Mouse (Mus musculus): ENCODE data around the gene Slc48a1. TPM values are rescaled to one million over a fixed set of nuclear protein-coding genes. Genes with fewer than 3 reads are reported as not detected.

Slc48a1 gene
- polyA plus RNA-seq, 1 experiment from 2014 or later = 52.7 TPM

DNA sequence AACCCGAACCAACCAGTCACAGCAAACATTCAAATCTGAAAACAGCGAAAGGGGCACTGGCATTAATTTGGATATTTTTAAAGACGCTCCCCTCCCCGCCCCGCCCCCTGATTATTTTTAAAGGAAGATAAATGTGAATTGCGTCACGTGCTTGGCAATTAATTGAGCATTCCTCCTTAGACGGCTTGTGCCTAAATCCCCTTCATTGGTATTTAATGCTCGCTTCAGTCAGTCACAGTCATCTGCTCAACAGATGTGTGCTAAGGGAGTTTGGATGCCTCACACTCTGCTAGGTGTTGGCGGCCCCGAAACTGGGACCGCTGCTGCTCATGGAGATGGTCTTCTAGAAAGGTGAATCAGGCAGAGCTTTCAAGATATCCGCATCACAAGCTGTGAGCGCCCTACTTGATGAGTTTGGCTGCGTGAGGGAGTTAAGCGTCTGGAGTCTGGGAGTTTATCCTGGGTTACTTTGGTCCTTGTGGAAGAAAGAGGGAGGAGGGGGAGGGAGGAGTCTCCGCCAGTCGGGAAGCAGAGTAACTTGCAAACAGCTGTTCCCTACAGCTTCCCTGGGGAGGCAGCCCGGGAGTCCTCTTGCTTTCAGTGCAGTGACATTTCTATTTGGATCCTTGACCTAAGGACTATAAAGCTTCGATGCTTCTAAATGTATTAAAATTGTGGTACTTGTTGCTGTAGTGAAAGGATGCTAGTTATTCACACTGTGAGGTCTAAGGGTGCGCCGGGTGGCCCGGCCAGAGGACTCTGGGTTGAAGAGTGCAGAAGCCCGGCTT is 3.8 kb downstream of the Slc48a1 start:
- peak overlapping the region; percentile 15 for H3K4me3 ChIP-seq (replicated peaks)
- peak overlapping the region; percentile 42 for H3K4me2 ChIP-seq (replicated peaks)
- H3K9me3 ChIP-seq (replicated peaks) = no peaks in the 10 kb centered on the region
- WGBS = 5% methylated on average over 24 of the region's 24 CpGs
- no peaks in the 10 kb centered on the region for H3K27me3 ChIP-seq
- H3K27ac ChIP-seq (replicated peaks) = peak overlapping the region; percentile 85
- no peaks in the 10 kb centered on the region for H3K36me3 ChIP-seq
- peaks cover 66% of the 10 kb centered on the region for H3K4me1 ChIP-seq
- ATAC-seq (ENCODE audit: insufficient number of reproducible peaks, low FRiP score, low TSS enrichment, low read depth) = no peak; the same call in 1 of the 2 replicates
- no peak overlapping the region for H3K9ac ChIP-seq

GRCm38 (mm10) chr15:97782749-97783105 is 4.4 kb downstream of the Slc48a1 start:
- peak; percentile 5; the same call in 1 of the 2 replicates for ATAC-seq (ENCODE audit: insufficient number of reproducible peaks, low FRiP score, low TSS enrichment, low read depth)
- Histone ChIP-seq H3K4me1 (peaks cover 66% of the 10 kb centered on the region), H3K27ac (replicated peaks) (peak overlapping the region; percentile 85), H3K4me3 (replicated peaks) (peak overlapping the region; percentile 15), H3K4me2 (replicated peaks) (peak overlapping the region; percentile 42), H3K27me3 (no peaks in the 10 kb centered on the region), H3K9ac (no peak overlapping the region), H3K9me3 (replicated peaks) (no peaks in the 10 kb centered on the region), H3K36me3 (no peaks in the 10 kb centered on the region)
- WGBS = 11% methylated on average over 9 of the region's 9 CpGs

- no peaks in the 10 kb centered on the region for H3K36me3 ChIP-seq
- peak overlapping the region; percentile 79 for H3K4me2 ChIP-seq (replicated peaks)
- H3K4me3 ChIP-seq (replicated peaks) = peak overlapping the region; percentile 68
- peaks cover 72% of the 10 kb centered on the region for H3K4me1 ChIP-seq
- H3K27ac ChIP-seq (replicated peaks) = peak overlapping the region; percentile 13; the same call in 1 of the 2 replicates
- peak overlapping the region; percentile 59 for H3K9ac ChIP-seq
- ATAC-seq (ENCODE audit: insufficient number of reproducible peaks, low FRiP score, low TSS enrichment, low read depth) = peak; percentile 77
- WGBS = 2% methylated on average over 39 of the region's 39 CpGs
- no peaks in the 10 kb centered on the region for H3K27me3 ChIP-seq
- H3K9me3 ChIP-seq (replicated peaks) = no peaks in the 10 kb centered on the region
Measured at GRCm38 (mm10) chr15:97784092-97784559, 5.8 kb downstream of the Slc48a1 start.

- peak overlapping the region; percentile 13; the same call in 1 of the 2 replicates for H3K27ac ChIP-seq (replicated peaks)
- 6% methylated on average over 45 of the region's 45 CpGs for WGBS
Measured at GRCm38 (mm10) chr15:97784561-97785161, 6.3 kb downstream of the Slc48a1 start.

DNA sequence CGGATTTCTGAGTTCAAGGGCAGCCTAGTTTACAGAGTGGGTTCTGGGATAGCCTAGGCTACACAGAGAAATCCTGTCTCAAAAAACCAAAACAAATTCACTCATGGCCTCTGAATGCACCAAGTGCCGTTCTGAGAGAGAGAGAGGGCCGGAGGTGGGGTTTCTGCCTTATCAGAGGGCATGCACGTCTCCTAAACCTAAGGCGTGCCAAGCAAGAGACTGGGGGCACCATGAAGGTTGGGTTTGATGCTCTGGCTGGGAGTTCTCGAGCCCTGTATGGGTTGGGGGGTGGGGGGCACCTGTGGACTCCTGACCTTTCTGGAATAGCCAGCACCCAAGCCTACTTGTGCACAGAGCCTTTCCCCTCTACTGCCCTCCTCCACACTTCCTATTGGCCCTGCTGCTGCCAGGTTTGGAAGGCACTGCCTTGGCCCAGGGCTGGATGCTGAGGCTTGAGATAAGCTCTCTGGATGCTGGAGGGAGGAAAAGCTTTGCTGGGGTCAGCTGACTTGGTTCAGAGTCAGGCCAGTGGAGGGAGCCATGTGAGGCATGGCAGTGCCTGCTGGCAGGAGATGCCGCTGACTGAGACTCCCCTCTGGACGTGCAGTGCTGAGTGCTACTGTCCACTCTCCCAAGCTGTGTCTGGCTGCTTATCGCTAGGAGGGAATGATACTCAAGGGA is 7.6 kb downstream of the Slc48a1 start:
- Histone ChIP-seq H3K4me3 (replicated peaks) (no peak overlapping the region), H3K36me3 (no peaks in the 10 kb centered on the region; the same call in none of the 2 replicates), H3K9me3 (replicated peaks) (no peaks in the 10 kb centered on the region), H3K9ac (no peak overlapping the region), H3K4me1 (peaks cover 57% of the 10 kb centered on the region), H3K27me3 (no peaks in the 10 kb centered on the region), H3K27ac (replicated peaks) (no peak overlapping the region), H3K4me2 (replicated peaks) (no peak overlapping the region)
- ATAC-seq (ENCODE audit: insufficient number of reproducible peaks, low FRiP score, low TSS enrichment, low read depth) = no peak
- WGBS = 82% methylated on average over 9 of the region's 9 CpGs

More at GRCm38 (mm10) chr15:97784561-97785161, 6.3 kb downstream of the Slc48a1 start:
- H3K27me3 ChIP-seq = no peaks in the 10 kb centered on the region
- H3K36me3 ChIP-seq = no peaks in the 10 kb centered on the region; the same call in 1 of the 2 replicates
- peak overlapping the region; percentile 79 for H3K4me2 ChIP-seq (replicated peaks)
- H3K9ac ChIP-seq = peak overlapping the region; percentile 59
- peak overlapping the region; percentile 68 for H3K4me3 ChIP-seq (replicated peaks)
- ATAC-seq (ENCODE audit: insufficient number of reproducible peaks, low FRiP score, low TSS enrichment, low read depth) = no peak; the same call in 1 of the 2 replicates
- peaks cover 69% of the 10 kb centered on the region for H3K4me1 ChIP-seq
- no peaks in the 10 kb centered on the region for H3K9me3 ChIP-seq (replicated peaks)

GRCm38 (mm10) chr15:97786412-97787112 is 8.2 kb downstream of the Slc48a1 start:
- H3K4me1 ChIP-seq = peaks cover 50% of the 10 kb centered on the region

DNA sequence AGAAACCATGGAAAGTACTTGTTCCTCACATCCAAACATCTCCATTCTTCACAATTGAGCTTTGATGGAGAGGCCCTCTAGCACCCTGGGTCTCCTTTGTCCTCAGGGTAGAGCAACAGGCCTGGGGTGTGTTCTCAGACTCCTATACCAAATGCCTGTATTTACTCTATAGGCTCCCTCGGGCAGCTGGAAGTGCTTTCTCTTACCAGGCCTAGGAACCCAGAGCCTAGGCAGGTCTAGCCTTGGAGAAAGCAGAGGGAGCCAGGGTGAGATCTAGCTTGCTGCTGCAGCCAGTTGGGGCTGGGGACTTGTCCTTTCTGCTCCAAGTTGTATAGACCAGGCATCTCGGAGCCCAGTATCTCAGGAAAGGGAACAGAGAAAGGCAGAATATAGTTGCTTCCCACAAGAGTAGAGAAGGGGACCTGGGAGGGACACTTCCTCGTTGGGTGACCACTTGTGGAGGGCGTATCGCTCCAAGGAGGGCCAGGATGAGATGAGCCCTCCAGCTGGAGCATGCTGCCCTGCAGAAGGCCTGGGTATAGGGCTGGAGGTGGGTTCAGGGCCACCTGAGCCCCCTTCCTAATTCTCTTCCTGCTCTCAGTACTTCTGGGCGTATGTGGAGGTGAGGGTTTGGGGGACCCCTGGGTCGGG is 9.0 kb downstream of the Slc48a1 start:
- no peaks in the 10 kb centered on the region for H3K27me3 ChIP-seq
- no peaks in the 10 kb centered on the region for H3K9me3 ChIP-seq (replicated peaks)
- H3K4me2 ChIP-seq (replicated peaks) = no peak overlapping the region
- 78% methylated on average over 7 of the region's 7 CpGs for WGBS
- H3K27ac ChIP-seq (replicated peaks) = no peak overlapping the region
- H3K4me1 ChIP-seq = peaks cover 44% of the 10 kb centered on the region
- H3K36me3 ChIP-seq = peaks cover 5% of the 10 kb centered on the region
- H3K9ac ChIP-seq = no peak overlapping the region
- no peak for ATAC-seq (ENCODE audit: insufficient number of reproducible peaks, low FRiP score, low TSS enrichment, low read depth)
- no peak overlapping the region for H3K4me3 ChIP-seq (replicated peaks)

More at GRCm38 (mm10) chr15:97786412-97787112, 8.2 kb downstream of the Slc48a1 start:
- Histone ChIP-seq H3K9me3 (replicated peaks) (no peaks in the 10 kb centered on the region), H3K36me3 (peaks cover 5% of the 10 kb centered on the region), H3K9ac (no peak overlapping the region), H3K4me3 (replicated peaks) (no peak overlapping the region), H3K4me2 (replicated peaks) (no peak overlapping the region), H3K27ac (replicated peaks) (no peak overlapping the region), H3K27me3 (no peaks in the 10 kb centered on the region)
- no peak for ATAC-seq (ENCODE audit: insufficient number of reproducible peaks, low FRiP score, low TSS enrichment, low read depth)
- 62% methylated on average over 10 of the region's 10 CpGs for WGBS

GRCm38 (mm10) chr15:97787799-97788667 is 9.7 kb downstream of the Slc48a1 start:
- H3K27ac ChIP-seq (replicated peaks) = no peak overlapping the region

GRCm38 (mm10) chr15:97788821-97789220 is 10.5 kb downstream of the Slc48a1 start:
- H3K9ac ChIP-seq = no peak overlapping the region
- H3K27me3 ChIP-seq = no peaks in the 10 kb centered on the region
- no peak for ATAC-seq (ENCODE audit: insufficient number of reproducible peaks, low FRiP score, low TSS enrichment, low read depth)
- no peak overlapping the region for H3K4me3 ChIP-seq (replicated peaks)
- 48% methylated on average over 6 of the region's 6 CpGs for WGBS
- no peak overlapping the region for H3K4me2 ChIP-seq (replicated peaks)
- H3K4me1 ChIP-seq = peaks cover 34% of the 10 kb centered on the region
- peak overlapping the region; percentile 40; the same call in 1 of the 2 replicates for H3K27ac ChIP-seq (replicated peaks)
- peaks cover 18% of the 10 kb centered on the region for H3K36me3 ChIP-seq
- H3K9me3 ChIP-seq (replicated peaks) = no peaks in the 10 kb centered on the region

More at GRCm38 (mm10) chr15:97787799-97788667, 9.7 kb downstream of the Slc48a1 start:
- Histone ChIP-seq H3K9me3 (replicated peaks) (no peaks in the 10 kb centered on the region), H3K9ac (no peak overlapping the region), H3K27me3 (no peaks in the 10 kb centered on the region), H3K36me3 (peaks cover 10% of the 10 kb centered on the region), H3K4me1 (peaks cover 36% of the 10 kb centered on the region), H3K4me3 (replicated peaks) (no peak overlapping the region), H3K4me2 (replicated peaks) (no peak overlapping the region)
- WGBS = 68% methylated on average over 19 of the region's 19 CpGs
- no peak for ATAC-seq (ENCODE audit: insufficient number of reproducible peaks, low FRiP score, low TSS enrichment, low read depth)

Data from embryonic facial prominence, embryonic 15.5 days (tissue).